Mouse (Mus musculus): Measurements from ENCODE around the gene H2al1o.
"Not testable (repeated sequence)": the region's sequence is repeated elsewhere in the genome, so short reads cannot be mapped to it uniquely, and the experiment has no call there.

H2al1o gene

DNA sequence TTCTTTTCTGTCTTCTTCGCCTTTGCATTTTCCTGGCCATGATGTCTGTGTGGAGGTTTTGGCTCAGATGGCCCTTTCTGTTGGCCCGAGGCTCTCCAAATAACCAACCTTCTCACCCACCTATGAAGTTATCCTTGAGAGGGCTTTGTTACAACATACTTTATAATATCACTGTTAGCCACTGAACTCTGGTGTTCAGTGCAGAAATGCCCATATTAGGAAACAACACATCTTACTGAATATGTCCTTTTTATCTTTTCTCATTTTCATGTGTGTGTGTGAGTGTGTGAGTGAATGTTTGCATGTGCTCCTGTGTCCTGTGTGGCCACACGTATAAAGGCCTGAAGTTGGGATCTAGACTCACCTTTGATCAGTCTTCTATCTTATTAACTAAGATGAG, at the start of gene H2al1o:
Gene H2al1o (minus strand): TSS at position 101 of the 400 bp plus-strand sequence.
- not testable (repeated sequence) for DNase-seq (ENCODE audit: low spot score)

DNA sequence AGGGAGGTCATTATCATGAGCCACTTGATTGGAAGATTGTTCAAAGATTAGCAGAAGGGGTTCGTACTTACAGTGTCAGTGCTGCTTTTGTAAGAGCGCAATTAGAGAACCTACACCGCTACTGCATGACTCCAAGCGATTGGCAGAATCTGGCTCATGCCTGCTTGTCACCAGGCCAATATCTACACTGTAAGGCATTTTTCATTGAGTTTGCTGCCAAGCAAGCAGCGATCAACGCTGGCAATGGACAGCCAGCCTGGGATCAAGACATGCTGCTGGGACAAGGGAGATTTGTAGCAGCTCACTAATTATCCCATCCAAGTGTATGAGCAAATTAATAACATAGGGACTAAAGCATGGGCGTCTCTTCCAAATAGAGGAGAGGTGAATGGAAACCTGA, 25.8 kb upstream of the H2al1o start:
- DNase-seq (ENCODE audit: low spot score): not testable (repeated sequence)

DNA sequence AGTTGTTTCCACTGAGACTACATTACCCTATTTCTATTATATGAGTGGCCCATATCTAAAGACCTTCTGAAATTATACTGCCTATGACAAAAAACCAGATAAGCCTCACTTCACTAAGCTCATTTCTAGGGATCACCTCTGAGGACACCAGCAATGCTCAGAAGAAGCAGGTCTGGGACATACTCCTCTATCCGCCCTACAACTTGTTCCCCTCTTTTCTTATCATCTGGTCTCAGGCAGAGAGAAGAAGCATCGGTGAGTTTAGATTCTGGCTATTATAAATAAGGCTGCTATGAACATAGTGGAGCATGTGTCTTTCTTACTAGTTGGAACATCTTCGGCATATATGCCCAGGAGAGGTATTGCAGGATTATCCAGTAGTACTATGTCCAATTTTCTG, 35.3 kb downstream of the H2al1o start:
- DNase-seq (ENCODE audit: low spot score): no peak

Measured in ovary, postnatal 10 days (tissue).